Mouse (Mus musculus) myocyte (in vitro differentiated cells): ENCODE measurements at regions not wholly inside any gene's neighbourhood (a gene's known extent, or its start where the extent isn't known, plus 50 kb on each side); places are given as distances from the start of the nearest gene placed in this dataset.

Source experiments
- CEBPB ChIP-seq: IDR thresholded peaks from 2 replicates; pipeline ENCODE4 v1.6.1; 2011; ENCODE audit warnings: mild to moderate bottlenecking, moderate library complexity; ENCODE audit not compliant: poor library complexity, insufficient read depth, severe bottlenecking
- E2F4 ChIP-seq: IDR thresholded peaks from one replicate; pipeline ENCODE4 v1.6.1; 2011; ENCODE audit warnings: mild to moderate bottlenecking, control low read depth, moderate library complexity; ENCODE audit not compliant: insufficient read depth
- MAX ChIP-seq: IDR thresholded peaks from one replicate; pipeline ENCODE4 v1.6.1; 2011; ENCODE audit warnings: low read depth, mild to moderate bottlenecking, control low read depth
- MYOD1 ChIP-seq, 3 experiments: IDR thresholded peaks; one replicate each; pipeline ENCODE4 v1.6.1; 2011; ENCODE audit warnings: control low read depth in 2 of 3, low read depth in 2 of 3, mild to moderate bottlenecking in 2 of 3, moderate library complexity in 1 of 3; ENCODE audit not compliant: insufficient read length in 2 of 3, control insufficient read depth in 1 of 3
- MYOG ChIP-seq, 3 experiments: IDR thresholded peaks; one replicate each; pipeline ENCODE4 v1.6.1; 2011; ENCODE audit warnings: control low read depth in 2 of 3, low read depth in 2 of 3, mild to moderate bottlenecking in 2 of 3; ENCODE audit not compliant: insufficient read length in 2 of 3, control insufficient read depth in 1 of 3, insufficient read depth in 1 of 3
- POLR2A ChIP-seq: IDR thresholded peaks from one replicate; pipeline ENCODE4 v1.6.1; 2011; ENCODE audit warnings: low read depth, mild to moderate bottlenecking, control low read depth, moderate library complexity; ENCODE audit not compliant: insufficient read length
- POLR2AphosphoS2 ChIP-seq: IDR thresholded peaks from one replicate; pipeline ENCODE4 v1.6.1; 2011; ENCODE audit warnings: low read depth, control low read depth; ENCODE audit not compliant: insufficient read length
- SRF ChIP-seq: IDR thresholded peaks from one replicate; pipeline ENCODE4 v1.6.1; 2011; ENCODE audit warnings: low read depth; ENCODE audit not compliant: control insufficient read depth, insufficient read length
- TCF3 ChIP-seq: IDR thresholded peaks from one replicate; pipeline ENCODE4 v1.6.1; 2011; ENCODE audit warnings: low read depth, control low read depth; ENCODE audit not compliant: insufficient read length
- USF1 ChIP-seq: IDR thresholded peaks from one replicate; pipeline ENCODE4 v1.6.1; 2011; ENCODE audit warnings: low read depth, mild to moderate bottlenecking, control low read depth, moderate library complexity

- TF ChIP-seq POLR2A (no peak), POLR2AphosphoS2 (no peak), MAX (no peak), USF1 (no peak), CEBPB (no peak), MYOD1 (IDR thresholded peaks at IDR 0.05; ENCODE audit: control insufficient read depth in 1 of 3, insufficient read length in 2 of 3, low read depth in 2 of 3) (no peak), TCF3 (no peak), MYOG (IDR thresholded peaks at IDR 0.05; ENCODE audit: control insufficient read depth in 1 of 3, insufficient read depth in 1 of 3, insufficient read length in 2 of 3, low read depth in 2 of 3) (no peak), E2F4 (no peak), SRF (no peak)
Observed at GRCm38 (mm10) chr1:80030224-80030623, 169.2 kb upstream of the Serpine2 start.
